Mouse (Mus musculus) activated CD4-positive, CD25-positive, alpha-beta regulatory T cell (primary cell): Measurements from ENCODE around the gene Defb20. TPM values are rescaled to one million over a fixed set of nuclear protein-coding genes. Genes with fewer than 3 reads are reported as not detected.

ENCODE experiments used
- polyA plus RNA-seq, 2 experiments: library from polyadenylated mRNA; unstranded; fragments of 100-300 nt; shearing (Covaris generic); gene quantifications; one replicate each; pipeline ENCODE4 v1.2.1; 2017

Defb20 gene
- polyA plus RNA-seq: not detected

GRCm38 (mm10) chr2:152476763-152477162 is at the start of gene Defb20:
Gene Defb20, plus strand, starts transcription at chr2:152477063.

GRCm38 (mm10) chr2:152464570-152465150 is 12.2 kb upstream of the Defb20 start, which contains the start of gene Defb23:
Gene Defb23, minus strand, starts transcription at chr2:152464620.

GRCm38 (mm10) chr2:152490038-152490437 is 13.2 kb downstream of the Defb20 start, which contains the start of gene Defb22:
Gene Defb22, minus strand, starts transcription at chr2:152490138.

GRCm38 (mm10) chr2:152511592-152511991 is 34.7 kb downstream of the Defb20 start, which contains the start of gene Defb26:
Gene Defb26, minus strand, starts transcription at chr2:152511692.

GRCm38 (mm10) chr2:152517981-152518380 is 41.1 kb downstream of the Defb20 start, which contains the start of gene Defb28:
Gene Defb28, plus strand, starts transcription at chr2:152518255.

Other genes with a start within 250 kb of the Defb20 start
- gene Tbc1d20, start 183.2 kb upstream of the Defb20 start, polyA plus RNA-seq: 10 to 100 TPM; 43.8 to 62.6 TPM
- 100 to 1,000 TPM; 263 to 272 TPM for gene Rbck1, start 144.4 kb upstream of the Defb20 start, polyA plus RNA-seq
- gene Trib3, start 133.0 kb upstream of the Defb20 start, polyA plus RNA-seq: 1 to 10 TPM; 7.0 TPM
- gene Nrsn2, start 100.4 kb upstream of the Defb20 start, polyA plus RNA-seq: not detected
- gene Sox12, start 79.0 kb upstream of the Defb20 start, polyA plus RNA-seq: 1 to 10 TPM in 1 of 2 experiments, under 1 TPM in 1; 0.32 to 1.6 TPM
- gene Zcchc3, start 62.0 kb upstream of the Defb20 start, polyA plus RNA-seq: 1 to 10 TPM; 2.8 TPM
- gene 6820408C15Rik, start 61.5 kb upstream of the Defb20 start, polyA plus RNA-seq: under 1 TPM in 1 of 2 experiments, not detected in 1; 0.21 TPM
- not detected for gene Defb23, start 12.4 kb upstream of the Defb20 start, polyA plus RNA-seq
- not detected for gene Defb22, start 13.1 kb downstream of the Defb20 start, polyA plus RNA-seq
- gene Defb26, start 34.6 kb downstream of the Defb20 start, polyA plus RNA-seq: not detected
- gene Defb28, start 41.2 kb downstream of the Defb20 start, polyA plus RNA-seq: not detected
- gene Defb29, start 63.0 kb downstream of the Defb20 start, polyA plus RNA-seq: not detected
- not detected for gene Gm17416, start 92.3 kb downstream of the Defb20 start, polyA plus RNA-seq
- gene Defb21, start 95.7 kb downstream of the Defb20 start, polyA plus RNA-seq: not detected
- not detected for gene Defb19, start 103.2 kb downstream of the Defb20 start, polyA plus RNA-seq
- gene Defb45, start 122.3 kb downstream of the Defb20 start, polyA plus RNA-seq: not detected
- not detected for gene Defb36, start 127.3 kb downstream of the Defb20 start, polyA plus RNA-seq
- not detected for gene Defb25, start 146.0 kb downstream of the Defb20 start, polyA plus RNA-seq
- not detected for gene Rem1, start 149.9 kb downstream of the Defb20 start, polyA plus RNA-seq
- gene H13, start 192.4 kb downstream of the Defb20 start, polyA plus RNA-seq: 100 to 1,000 TPM; 190 to 281 TPM
- gene Mcts2, start 210.0 kb downstream of the Defb20 start, polyA plus RNA-seq: 1 to 10 TPM; 3.7 to 5.9 TPM